Mouse (Mus musculus) bone marrow, adult 2 months (tissue): ENCODE results near the gene Fbp1.

Experiments
- CTCF ChIP-seq: fragments of 200-500 bp; IDR thresholded peaks from 2 replicates; pipeline ENCODE4 v1.5.1; 2011; ENCODE audit warnings: low read length, control low read depth; ENCODE audit not compliant: control insufficient read depth, insufficient read depth
- POLR2A ChIP-seq: fragments of 200-500 bp; IDR thresholded peaks from 2 replicates; pipeline ENCODE4 v1.6.1; 2011; ENCODE audit warnings: low read depth, mild to moderate bottlenecking, control low read depth, low read length, borderline replicate concordance; ENCODE audit not compliant: control insufficient read depth

DNA sequence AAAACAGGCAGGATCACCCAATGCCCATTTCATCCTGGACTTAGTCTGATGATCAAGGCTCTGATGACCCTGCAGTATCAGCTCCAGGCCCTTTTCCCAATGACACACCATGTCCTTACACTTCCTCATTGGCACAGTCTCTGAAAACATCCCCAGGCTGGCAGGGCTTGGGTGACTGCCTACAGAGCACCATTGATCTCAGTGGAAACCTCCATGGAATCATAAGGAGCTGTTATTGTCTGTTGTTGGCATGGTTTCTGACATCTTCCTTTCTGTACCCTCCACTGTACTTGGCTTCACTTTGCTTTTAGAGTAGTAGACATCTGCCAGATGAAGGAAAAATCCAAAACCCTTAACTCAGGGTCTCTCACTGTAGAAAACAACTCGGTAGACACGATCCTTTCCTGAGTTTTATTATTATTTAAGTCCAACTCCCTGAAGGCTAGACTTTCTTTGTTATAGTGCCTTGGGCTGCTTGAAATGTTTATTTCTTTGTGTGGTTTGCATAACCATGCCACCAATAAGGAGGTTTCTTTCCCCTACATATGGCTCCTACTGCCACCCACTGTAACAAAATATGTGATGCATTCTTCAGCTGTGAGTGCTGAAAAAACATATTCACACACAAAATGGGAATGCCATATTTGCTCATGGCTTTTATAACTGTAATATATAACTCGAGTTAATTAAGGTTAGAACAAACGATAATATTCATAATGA lies 10.0 kb upstream of the Fbp1 start:
- TF ChIP-seq CTCF (no peak), POLR2A (no peak)
